Mouse (Mus musculus) common myeloid progenitor, adult 5-6 weeks (primary cell): ENCODE data around the gene Arhgef11. TPM values are rescaled to one million over a fixed set of nuclear protein-coding genes. Genes with fewer than 3 reads are reported as not detected.

Source experiments
- ATAC-seq: replicated peaks from 2 replicates; pipeline ENCODE4 v1.8.0; 2016; ENCODE audit warnings: low read depth, mild to moderate bottlenecking, moderate TSS enrichment, inconsistent platforms; ENCODE audit not compliant: poor library complexity, severe bottlenecking
- total RNA-seq: library from RNA; stranded (forward); fragments of 200-1000, 187-1606 nt; gene quantifications from 2 replicates; pipeline ENCODE4 v1.2.3, GENCODE M21; 2017

Arhgef11 gene
- total RNA-seq, 1 experiment from 2014 or later = 7.9 TPM

DNA sequence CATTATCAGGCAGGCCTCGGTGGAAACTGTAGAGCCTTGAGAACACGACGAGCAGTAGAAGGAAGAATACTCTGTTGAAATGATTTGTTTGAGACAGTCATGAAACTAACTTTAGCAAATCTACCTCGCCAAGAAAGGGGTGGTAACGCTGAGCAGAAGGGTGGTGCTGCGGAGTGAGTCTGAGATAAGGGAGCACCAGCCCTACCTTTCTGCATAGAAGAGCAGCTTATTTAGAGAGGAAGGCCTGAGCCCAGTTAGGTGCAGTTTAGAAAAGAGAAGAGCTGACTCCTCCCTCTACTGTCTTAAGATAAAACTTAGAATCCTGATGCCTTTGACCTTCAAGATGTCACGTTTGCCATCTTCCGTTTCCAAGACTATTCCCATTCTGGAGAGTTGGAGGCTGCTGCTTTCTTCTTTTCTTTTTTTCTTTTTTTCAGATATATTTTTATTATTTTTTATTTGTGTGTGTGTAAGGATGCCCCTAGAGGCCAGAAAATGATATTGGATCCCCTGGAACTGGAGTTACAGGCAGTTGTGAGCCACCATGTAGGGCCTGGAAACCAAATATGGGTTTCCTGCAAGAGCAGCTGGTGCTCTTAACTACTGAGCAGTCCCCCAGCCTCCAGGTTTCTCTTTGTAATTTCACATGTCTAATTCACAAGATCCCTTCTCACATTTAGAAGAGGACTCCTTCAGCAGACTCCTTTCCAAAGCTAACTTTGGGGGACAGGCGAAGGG is 42.5 kb downstream of the Arhgef11 start:
- ATAC-seq = no peak

- no peak for ATAC-seq
These were observed 43.1 kb downstream of the Arhgef11 start for GRCm38 (mm10) chr3:87660479-87660878.

- no peak for ATAC-seq
These were observed 43.9 kb downstream of the Arhgef11 start for GRCm38 (mm10) chr3:87661291-87661690.

GRCm38 (mm10) chr3:87718525-87718924 is 101.2 kb downstream of the Arhgef11 start:
- ATAC-seq = no peak

- ATAC-seq = no peak
These were observed 107.2 kb downstream of the Arhgef11 start for GRCm38 (mm10) chr3:87724556-87724955.

DNA sequence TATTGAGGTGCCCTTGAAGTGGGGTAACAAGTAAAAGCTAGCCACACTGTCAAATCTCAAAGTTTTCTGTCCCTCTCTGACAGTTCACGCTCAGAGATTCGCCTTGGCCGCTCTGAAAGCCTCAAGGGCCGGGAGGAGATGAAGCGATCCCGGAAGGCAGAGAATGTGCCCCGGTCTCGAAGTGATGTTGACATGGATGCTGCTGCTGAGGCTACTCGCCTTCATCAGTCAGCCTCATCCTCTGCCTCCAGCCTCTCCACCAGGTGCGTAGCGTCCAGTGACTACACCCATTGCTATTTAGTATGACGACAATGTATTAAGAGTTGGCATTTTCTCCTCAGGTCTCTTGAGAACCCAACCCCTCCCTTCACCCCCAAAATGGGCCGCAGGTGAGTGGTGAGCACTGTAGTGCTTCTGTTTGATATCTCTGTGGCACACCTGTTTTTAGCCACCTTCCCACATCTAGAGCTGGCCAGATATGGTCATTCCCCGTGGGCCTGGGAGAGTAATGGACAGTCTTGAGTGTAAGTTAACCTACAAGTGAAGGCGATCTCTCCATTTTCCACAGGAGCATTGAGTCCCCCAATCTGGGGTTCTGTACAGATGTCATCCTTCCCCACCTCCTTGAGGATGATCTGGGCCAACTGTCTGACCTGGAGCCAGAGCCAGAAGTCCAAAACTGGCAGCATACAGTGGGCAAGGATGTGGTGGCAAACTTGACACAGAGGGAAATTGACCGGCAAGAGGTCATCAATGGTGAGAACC is 108.2 kb downstream of the Arhgef11 start:
- no peak for ATAC-seq

DNA sequence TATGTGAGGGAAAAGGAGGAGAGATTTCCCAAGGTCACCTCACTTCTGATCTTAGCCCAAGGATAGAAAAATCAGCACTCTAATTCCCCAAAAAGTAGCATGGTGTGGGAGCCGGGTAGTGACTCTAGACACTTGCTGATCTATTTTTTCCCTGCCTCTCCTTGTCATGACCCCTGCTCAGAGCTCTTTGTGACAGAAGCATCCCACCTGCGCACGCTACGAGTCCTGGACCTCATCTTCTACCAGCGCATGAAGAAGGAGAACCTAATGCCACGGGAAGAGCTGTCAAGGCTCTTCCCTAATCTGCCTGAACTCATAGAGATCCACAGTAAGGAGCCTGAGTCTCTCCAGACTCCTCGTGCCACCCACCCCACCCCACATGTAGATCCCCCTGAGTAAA is 108.8 kb downstream of the Arhgef11 start:
- no peak for ATAC-seq

DNA sequence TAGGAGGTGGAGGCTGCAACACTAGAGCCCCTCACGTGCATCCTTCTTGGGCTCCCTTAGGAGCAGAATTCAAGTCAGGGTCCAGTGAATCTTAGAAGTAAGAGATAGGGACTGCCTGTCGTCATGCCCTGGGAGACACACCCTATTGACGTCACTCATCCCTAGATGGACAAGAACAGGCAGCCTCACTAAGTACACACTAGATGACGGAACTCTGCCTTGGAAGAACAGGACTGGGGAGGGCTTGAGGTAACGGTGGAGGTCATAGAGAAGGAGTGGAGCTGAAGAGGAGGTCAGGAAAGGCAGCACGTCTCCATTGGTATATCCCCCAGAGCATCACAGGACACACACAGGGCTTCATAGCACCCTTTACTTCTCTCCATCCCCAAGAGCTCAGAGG is 111.3 kb downstream of the Arhgef11 start:
- ATAC-seq = no peak

DNA sequence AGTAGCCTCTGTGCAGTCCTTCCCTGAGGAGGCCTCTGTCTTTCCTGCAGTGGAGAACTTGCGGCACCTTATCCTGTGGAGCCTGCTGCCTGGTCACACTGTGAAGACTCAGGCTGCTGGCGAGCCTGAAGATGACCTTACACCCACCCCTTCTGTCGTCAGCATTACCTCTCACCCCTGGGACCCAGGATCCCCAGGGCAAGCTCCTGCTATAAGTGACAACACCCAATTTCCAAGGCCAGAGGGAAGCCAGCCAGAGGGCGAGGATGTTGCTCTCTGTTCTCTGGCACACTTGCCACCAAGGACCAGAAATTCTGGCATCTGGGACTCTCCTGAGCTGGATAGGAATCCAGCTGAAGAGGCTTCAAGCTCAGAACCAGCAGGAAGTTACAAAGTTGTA is 115.7 kb downstream of the Arhgef11 start:
- ATAC-seq = no peak

GRCm38 (mm10) chr3:87733984-87734761 is 116.8 kb downstream of the Arhgef11 start:
- ATAC-seq = no peak

DNA sequence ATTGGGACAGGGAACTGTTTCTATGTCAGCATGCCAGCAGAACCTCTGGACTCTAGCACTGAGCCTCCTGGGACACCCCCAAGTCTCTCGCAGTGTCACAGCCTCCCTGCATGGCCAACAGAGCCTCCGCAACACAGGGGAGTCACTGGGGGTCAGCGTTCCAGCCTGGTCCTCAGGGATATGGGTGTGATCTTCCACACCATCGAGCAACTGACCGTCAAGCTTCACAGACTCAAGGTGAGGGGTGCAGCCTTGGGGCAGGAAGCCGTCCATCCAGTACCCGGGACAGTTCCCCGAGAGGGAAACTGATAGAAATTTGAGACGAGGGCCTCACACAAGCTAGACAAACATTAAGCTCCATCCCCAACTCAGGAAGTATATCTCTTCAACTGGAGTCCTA is 118.0 kb downstream of the Arhgef11 start:
- ATAC-seq = no peak

GRCm38 (mm10) chr3:87738906-87739305 is 121.5 kb downstream of the Arhgef11 start:
- no peak for ATAC-seq

DNA sequence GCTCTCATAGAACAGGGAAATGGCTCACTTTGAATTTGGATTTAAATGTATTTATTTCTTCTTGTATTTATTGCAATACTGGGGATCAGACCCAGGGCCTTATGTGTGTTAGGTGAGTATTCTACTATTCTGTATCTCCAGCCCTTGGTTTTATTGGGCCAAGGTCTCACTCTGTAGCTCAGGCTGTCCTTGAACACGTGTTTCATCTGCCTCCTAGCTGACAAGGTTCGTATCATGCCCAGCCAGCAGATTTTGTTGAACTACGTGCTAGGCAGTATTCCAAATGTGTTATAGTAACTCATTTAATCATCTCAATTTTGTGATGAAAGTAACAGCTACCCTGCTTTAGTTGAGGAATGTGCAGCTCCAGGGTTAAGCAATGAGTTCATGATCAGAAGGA is 124.7 kb downstream of the Arhgef11 start:
- ATAC-seq = no peak

GRCm38 (mm10) chr3:87742735-87743134 is 125.4 kb downstream of the Arhgef11 start:
- ATAC-seq = peak; percentile 86

DNA sequence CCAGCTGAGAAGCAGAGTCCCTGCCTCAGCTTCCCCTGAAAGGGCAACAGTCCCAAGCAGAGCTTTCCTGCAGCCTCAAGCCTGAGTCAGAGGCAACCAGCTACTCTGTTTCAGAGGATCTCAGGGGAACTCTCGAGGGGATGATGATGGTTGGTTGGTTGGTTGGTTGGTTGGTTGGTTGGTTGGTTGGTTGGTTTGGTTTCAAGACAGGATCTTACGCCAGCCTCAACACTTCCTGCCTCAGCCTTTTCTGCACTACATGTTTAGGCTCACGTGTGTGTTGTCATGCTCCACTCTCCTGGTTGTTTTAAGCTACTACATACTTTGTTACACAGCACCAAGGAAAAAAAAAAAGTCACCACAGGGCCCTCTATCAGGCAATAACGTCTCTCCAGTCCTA is 126.6 kb downstream of the Arhgef11 start:
- no peak for ATAC-seq

DNA sequence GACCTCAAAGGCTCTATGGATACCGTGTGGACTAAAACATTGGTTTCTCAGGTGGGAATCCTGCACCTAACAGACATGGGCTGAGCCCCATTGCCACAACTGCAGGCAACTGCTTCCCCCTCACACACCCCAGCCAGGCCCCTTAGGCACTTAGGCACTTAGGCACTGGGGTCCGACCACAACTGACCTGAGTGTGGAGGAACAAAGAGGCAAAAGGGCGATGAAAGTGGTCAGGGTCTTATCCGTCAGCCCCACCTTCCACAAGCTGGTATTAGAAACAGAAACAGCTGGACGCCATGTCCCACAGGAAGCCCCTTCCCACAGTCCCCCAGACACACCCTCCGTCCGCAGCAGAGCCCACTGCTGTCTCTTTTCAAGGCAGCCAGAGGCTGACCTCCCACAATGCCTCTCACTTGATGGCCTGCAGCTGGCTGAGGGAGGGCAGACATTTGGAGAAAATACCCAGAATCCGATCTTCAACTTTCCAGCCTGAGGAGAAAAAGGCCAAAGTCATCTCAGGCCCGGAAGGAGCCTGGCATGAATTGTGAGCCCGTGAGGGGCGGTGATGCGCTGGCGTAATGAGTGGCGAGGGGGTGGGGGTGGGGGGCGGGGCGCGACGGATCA is 127.8 kb downstream of the Arhgef11 start:
- ATAC-seq = no peak

DNA sequence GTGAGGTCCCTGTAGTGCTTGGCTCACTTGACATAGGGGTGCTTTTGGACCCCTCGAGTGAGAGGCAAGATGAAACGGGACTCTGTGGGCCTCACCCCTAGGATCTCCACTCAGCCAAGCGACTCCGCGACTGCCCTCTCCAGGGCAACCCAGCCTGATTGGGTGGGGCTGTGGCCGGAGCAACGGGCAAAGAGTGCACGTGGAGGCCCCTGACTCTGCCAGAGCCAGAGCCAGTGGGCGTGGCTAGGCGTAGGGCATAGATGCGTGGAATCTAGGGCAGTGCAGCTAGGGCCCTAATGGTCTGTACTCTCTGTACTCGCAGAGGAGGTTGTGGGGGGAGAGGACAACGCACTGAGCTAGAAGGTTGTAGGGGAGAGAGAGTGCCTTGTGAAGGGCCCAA is 131.1 kb downstream of the Arhgef11 start, which contains the start of gene Lrrc71:
TSS of gene Lrrc71 (minus strand) at position 195 of the 400 bp plus-strand sequence.
- ATAC-seq = no peak

DNA sequence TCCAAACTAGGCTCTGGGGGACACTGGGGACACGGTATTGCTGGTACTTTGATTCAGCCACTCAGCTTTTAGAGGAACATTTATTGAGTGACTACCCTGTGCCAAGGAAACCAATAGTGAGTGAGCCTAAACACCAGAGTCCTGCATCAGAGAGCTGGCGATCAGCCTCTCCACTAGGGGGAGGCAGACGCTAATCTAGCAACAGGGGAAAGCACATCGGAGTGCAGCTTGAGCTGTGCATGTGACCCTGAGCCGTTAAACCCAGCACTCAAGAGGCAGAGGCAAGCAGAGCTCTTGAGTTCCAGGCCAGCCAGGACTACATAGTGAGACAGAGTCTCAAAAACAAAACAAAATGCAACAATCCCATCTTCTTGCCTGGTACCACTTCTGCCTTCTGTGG is 131.7 kb downstream of the Arhgef11 start:
- ATAC-seq = peak; percentile 83

- no peak for ATAC-seq
These were observed 132.6 kb downstream of the Arhgef11 start for GRCm38 (mm10) chr3:87749977-87750376.

DNA sequence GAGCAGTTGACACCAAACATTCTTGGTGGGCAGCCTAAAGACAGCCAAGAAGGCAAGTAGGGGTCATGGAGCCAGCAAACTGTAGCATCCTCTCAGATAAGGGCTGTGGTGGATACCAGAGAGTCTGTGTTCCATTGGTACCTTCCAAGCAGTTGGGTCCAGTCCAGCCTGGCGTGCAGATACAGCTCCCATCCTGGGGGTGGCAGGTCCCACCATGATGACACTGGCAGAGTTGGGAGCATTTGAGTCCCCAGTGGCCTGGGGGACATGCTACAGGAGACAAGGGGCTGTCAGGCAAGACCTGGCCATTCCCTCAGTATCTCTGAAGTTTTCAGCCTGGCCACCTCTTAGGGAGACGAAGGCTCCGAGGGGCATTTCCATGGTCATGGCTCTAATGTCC is 135.2 kb downstream of the Arhgef11 start:
- no peak for ATAC-seq
